Mouse (Mus musculus): ENCODE measurements around the gene 2310022A10Rik. TPM values are rescaled to one million over a fixed set of nuclear protein-coding genes. Genes with fewer than 3 reads are reported as not detected.

The 2310022A10Rik gene
- polyA plus RNA-seq, 1 experiment: 16.6 TPM

GRCm38 (mm10) chr7:27538797-27539196 is 14.2 kb upstream of the 2310022A10Rik start:
- WGBS: 95% methylated on average over 2 of the region's 2 CpGs
- no peak for DNase-seq (ENCODE audit: low read depth, low spot score)

- 51% methylated on average over 2 of the region's 2 CpGs for WGBS
Measured at GRCm38 (mm10) chr7:27540521-27540920, 12.5 kb upstream of the 2310022A10Rik start.

GRCm38 (mm10) chr7:27540935-27541334 is 12.1 kb upstream of the 2310022A10Rik start:
- DNase-seq (ENCODE audit: low read depth, low spot score): no peak
- WGBS: 84% methylated on average over 6 of the region's 6 CpGs

More at GRCm38 (mm10) chr7:27540521-27540920, 12.5 kb upstream of the 2310022A10Rik start:
- DNase-seq (ENCODE audit: low read depth, low spot score): no peak

- no peak for DNase-seq (ENCODE audit: low read depth, low spot score)
- 88% methylated on average over 16 of the region's 16 CpGs for WGBS
Measured at GRCm38 (mm10) chr7:27541431-27541830, 11.6 kb upstream of the 2310022A10Rik start.

- WGBS: 62% methylated on average over 5 of the region's 5 CpGs
- no peak for DNase-seq (ENCODE audit: low read depth, low spot score)
Measured at GRCm38 (mm10) chr7:27541922-27542321, 11.1 kb upstream of the 2310022A10Rik start.

- DNase-seq (ENCODE audit: low read depth, low spot score): no peak
- 2% methylated on average over 30 of the region's 30 CpGs for WGBS
Measured at GRCm38 (mm10) chr7:27542392-27543033, 10.5 kb upstream of the 2310022A10Rik start.

- DNase-seq (ENCODE audit: low read depth, low spot score): no peak
- WGBS: 18% methylated on average over 6 of the region's 6 CpGs
Measured at GRCm38 (mm10) chr7:27543065-27543464, 10.0 kb upstream of the 2310022A10Rik start.

GRCm38 (mm10) chr7:27543851-27544250 is 9.2 kb upstream of the 2310022A10Rik start:
- WGBS: 89% methylated on average over 4 of the region's 4 CpGs
- no peak for DNase-seq (ENCODE audit: low read depth, low spot score)

- WGBS: 79% methylated on average over 12 of the region's 12 CpGs
- DNase-seq (ENCODE audit: low read depth, low spot score): no peak
Measured at GRCm38 (mm10) chr7:27544675-27545370, 8.2 kb upstream of the 2310022A10Rik start.

GRCm38 (mm10) chr7:27549597-27549996 is 3.4 kb upstream of the 2310022A10Rik start:
- 68% methylated on average over 6 of the region's 6 CpGs for WGBS
- no peak for DNase-seq (ENCODE audit: low read depth, low spot score)

- DNase-seq (ENCODE audit: low read depth, low spot score): no peak
Measured at GRCm38 (mm10) chr7:27552070-27552469, 963 bp upstream of the 2310022A10Rik start.

GRCm38 (mm10) chr7:27560291-27560887 is 7.4 kb downstream of the 2310022A10Rik start:
- 62% methylated on average over 8 of the region's 8 CpGs for WGBS
- DNase-seq (ENCODE audit: low read depth, low spot score): no peak

More at GRCm38 (mm10) chr7:27552070-27552469, 963 bp upstream of the 2310022A10Rik start:
- 37% methylated on average over 5 of the region's 5 CpGs for WGBS

- no peak for DNase-seq (ENCODE audit: low read depth, low spot score)
- 61% methylated on average over 1 of the region's 1 CpGs for WGBS
Measured at GRCm38 (mm10) chr7:27560978-27561377, 7.9 kb downstream of the 2310022A10Rik start.

- 71% methylated on average over 5 of the region's 5 CpGs for WGBS
- DNase-seq (ENCODE audit: low read depth, low spot score): no peak
Measured at GRCm38 (mm10) chr7:27569580-27570224, 16.7 kb downstream of the 2310022A10Rik start.

GRCm38 (mm10) chr7:27572133-27572532 is 19.1 kb downstream of the 2310022A10Rik start:
- no peak for DNase-seq (ENCODE audit: low read depth, low spot score)
- 62% methylated on average over 4 of the region's 4 CpGs for WGBS

GRCm38 (mm10) chr7:27574124-27574880 is 21.3 kb downstream of the 2310022A10Rik start:
- no peak for DNase-seq (ENCODE audit: low read depth, low spot score)
- WGBS: 89% methylated on average over 14 of the region's 14 CpGs

GRCm38 (mm10) chr7:27576914-27577313 is 23.9 kb downstream of the 2310022A10Rik start:
- WGBS: 62% methylated on average over 6 of the region's 6 CpGs
- DNase-seq (ENCODE audit: low read depth, low spot score): no peak

GRCm38 (mm10) chr7:27577589-27577988 is 24.6 kb downstream of the 2310022A10Rik start:
- DNase-seq (ENCODE audit: low read depth, low spot score): no peak
- 90% methylated on average over 6 of the region's 6 CpGs for WGBS

GRCm38 (mm10) chr7:27578465-27578864 is 25.4 kb downstream of the 2310022A10Rik start:
- no peak for DNase-seq (ENCODE audit: low read depth, low spot score)
- 83% methylated on average over 7 of the region's 7 CpGs for WGBS
